Mouse (Mus musculus) thymus, postnatal 36 days (tissue): ENCODE results near the gene Nup160.

Experiments used
- DNase-seq, 2 experiments: peaks; one replicate each; pipeline ENCODE4 v3.0.0; 2022; ENCODE audit warnings: mixed read lengths in 2 of 2

Gene Nup160

DNA sequence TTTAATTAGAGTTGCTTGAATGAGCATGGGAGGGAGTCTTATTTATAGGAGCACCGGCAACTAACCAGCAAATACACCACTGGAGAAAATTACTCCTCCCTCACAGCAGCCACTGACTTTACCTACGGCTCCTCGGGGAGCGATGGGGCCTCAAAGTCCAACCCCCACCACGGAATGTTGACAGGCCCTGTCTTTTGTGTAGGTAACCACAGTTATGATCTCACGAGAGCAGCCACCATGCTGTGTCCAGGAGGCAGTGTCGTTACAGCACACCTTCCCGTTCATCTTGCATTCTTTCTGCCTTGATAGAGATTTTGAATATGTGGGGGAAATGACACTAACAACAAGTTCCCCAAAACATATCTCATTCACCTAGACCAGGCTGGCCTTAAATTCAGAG is at the start of gene Nup160:
Gene Nup160 (plus strand): TSS at position 209 of the 400 bp plus-strand sequence.
- no peak for DNase-seq

GRCm38 (mm10) chr2:90628261-90628660 is 48.8 kb upstream of the Nup160 start:
- DNase-seq = no peak

- DNase-seq = no peak
Measured at GRCm38 (mm10) chr2:90629552-90629951, 47.5 kb upstream of the Nup160 start.

GRCm38 (mm10) chr2:90631938-90632733 is 44.9 kb upstream of the Nup160 start:
- no peak for DNase-seq

- no peak for DNase-seq
Measured at GRCm38 (mm10) chr2:90634671-90635070, 42.3 kb upstream of the Nup160 start.

DNA sequence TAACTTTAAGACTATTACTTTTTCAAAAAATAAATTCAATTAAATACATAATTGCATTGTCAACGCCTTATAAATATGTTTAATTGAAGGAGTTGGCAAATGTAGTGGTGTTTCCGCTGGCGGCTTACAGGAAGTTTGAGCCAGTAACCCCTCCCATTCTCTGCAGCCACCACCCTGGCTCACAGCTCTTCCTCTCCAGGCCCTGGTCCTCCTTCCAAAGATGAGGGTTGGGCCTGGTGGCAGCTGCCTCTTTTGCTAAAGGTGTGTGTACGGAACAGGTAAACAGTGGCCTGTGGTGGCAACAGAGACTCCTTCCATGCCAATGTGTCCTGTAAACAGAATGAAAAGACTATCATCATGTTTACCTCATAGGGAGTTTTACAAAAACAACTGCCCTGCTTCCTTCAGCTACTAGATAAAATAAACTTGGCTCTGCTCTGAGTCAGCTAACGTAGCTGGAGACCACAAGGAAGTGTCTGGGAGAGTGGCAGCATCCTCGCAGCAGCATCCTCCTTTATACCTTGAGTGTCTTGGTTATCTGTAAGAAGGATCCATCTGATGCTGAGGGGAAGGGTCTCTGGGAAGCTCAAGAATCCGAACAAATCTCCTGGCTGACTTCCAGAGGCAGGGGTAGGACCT is 41.8 kb upstream of the Nup160 start:
- DNase-seq = peak; percentile 26 to 40

DNA sequence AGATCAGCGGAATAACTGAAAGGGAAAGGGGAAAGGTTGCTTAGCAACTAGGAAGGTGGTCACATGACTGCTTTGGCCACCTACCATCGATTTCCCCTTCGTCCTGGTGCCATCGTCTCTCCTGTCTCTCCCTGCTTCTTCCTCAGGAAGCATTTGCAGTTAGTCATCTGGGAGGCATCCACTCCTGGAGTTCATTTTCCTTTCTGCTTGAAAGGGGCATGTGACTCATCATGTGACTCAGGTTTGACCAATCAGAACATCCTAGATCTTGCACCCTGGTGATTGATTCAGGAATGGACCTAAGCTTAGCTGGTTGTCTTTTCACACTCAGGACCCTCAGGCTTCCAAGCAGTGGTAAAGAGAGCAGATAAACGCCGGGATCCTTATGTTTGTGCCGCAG is 40.2 kb upstream of the Nup160 start:
- no peak for DNase-seq

- no peak for DNase-seq
Measured at GRCm38 (mm10) chr2:90638986-90639746, 37.8 kb upstream of the Nup160 start.

GRCm38 (mm10) chr2:90639747-90640699 is 37.0 kb upstream of the Nup160 start:
- no peak for DNase-seq

- DNase-seq = no peak
Measured at GRCm38 (mm10) chr2:90641007-90641709, 35.9 kb upstream of the Nup160 start.

GRCm38 (mm10) chr2:90641710-90642039 is 35.3 kb upstream of the Nup160 start:
- DNase-seq = no peak

GRCm38 (mm10) chr2:90647084-90647483 is 29.9 kb upstream of the Nup160 start:
- DNase-seq = no peak

DNA sequence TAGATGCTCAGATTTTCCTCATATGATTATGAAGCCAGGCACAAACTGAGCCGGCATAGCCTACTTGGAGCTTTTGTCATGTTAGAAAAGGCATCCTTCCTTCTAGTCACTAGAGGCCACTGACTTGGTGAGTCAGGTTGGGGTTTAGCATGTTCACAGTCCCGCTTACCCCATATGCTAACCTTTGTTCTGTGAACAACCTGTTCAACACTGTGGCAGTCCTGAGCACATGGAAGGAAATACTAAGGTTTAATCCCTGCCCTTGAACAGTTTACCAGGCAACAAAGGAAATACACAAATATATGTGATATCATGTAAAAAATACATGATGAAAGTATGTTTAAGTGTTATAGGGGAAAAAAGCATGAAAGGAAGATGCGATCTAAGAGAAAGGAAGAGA is 27.6 kb upstream of the Nup160 start:
- no peak for DNase-seq

DNA sequence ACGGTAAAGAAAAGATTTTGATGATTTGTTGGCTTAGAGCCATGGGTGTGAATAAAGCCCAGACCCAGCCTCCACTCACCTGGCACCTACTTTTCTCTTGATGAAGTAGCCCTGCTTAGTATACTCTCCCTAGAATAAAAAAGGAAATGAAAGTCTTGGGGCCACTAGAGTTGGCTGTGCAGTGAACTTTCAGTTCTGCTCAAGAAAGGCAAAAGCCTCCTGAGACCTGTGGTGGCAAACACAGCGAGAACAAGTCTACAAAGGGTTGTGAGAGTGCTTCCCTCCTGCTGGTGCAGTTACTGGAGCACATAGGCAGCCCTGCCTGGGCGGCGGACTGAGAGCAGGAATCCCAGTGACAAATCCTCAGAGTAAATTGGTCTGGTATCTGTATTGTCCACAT is 27.1 kb upstream of the Nup160 start:
- DNase-seq = no peak

DNA sequence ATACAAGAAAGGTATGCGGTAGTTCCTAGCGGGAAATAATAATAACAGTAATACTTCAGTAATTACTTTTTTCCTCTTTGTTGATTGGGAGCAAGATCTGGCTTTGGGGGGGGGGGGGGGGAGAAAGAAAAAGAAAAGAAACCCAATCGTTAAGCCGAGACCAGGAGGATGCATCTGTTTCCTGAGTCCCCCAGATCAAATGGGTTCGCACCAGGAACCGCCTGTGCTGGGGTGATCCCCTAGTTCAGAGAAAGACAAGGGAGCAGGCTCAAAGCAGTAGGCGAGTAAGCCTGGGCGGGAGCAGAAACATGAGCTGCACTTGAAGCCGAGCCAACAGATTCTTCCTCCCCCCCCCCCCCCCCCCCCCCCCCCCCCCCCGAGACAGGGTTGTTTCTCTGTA is 24.9 kb upstream of the Nup160 start:
- peak; percentile 24 to 49 for DNase-seq

DNA sequence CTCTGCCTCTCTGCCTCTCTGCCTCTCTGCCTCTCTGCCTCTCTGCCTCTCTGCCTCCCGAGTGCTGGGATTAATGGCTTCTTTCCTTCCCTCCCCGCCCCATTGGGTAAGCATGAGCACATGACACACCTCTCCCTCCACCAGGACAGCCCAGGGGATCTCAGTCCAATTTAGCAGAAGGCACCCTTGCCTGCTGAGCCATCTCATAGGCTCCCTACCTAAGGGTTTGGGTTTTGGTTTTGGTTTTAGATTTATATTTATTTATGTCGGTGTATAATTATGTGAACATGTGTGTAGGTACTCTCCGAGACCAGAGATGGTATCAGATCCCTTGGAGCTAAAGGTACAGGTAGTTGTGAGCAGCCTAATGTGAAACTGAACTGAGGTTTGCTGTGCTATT is 24.0 kb upstream of the Nup160 start:
- no peak for DNase-seq

GRCm38 (mm10) chr2:90655449-90655848 is 21.6 kb upstream of the Nup160 start:
- DNase-seq = no peak

DNA sequence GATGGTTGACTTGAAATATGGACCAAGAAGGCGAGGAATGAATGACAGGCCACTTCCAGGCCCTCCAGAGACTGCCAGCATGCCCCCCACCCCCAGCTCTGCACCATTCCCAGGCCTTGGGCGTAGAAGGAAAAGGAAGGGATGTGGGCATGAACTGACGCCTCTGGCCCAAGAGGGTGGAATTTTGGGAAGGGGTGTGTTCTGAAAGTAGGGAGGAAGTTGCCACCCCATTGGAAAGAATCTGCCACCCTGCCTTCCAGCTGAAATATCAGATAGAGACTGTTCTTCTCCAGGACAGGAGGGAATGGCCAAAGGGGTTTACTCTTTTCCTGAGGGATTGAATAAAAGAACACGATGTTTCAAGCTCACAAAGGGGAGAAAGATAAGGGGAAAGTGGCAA is 18.4 kb upstream of the Nup160 start:
- no peak for DNase-seq

GRCm38 (mm10) chr2:90659016-90659415 is 18.0 kb upstream of the Nup160 start:
- no peak for DNase-seq

GRCm38 (mm10) chr2:90659639-90660038 is 17.4 kb upstream of the Nup160 start:
- no peak for DNase-seq

GRCm38 (mm10) chr2:90660947-90661346 is 16.1 kb upstream of the Nup160 start:
- DNase-seq = no peak

- DNase-seq = no peak
Measured at GRCm38 (mm10) chr2:90661426-90661825, 15.6 kb upstream of the Nup160 start.
